Mouse (Mus musculus) bone marrow, adult 2 months (tissue): ENCODE results near the gene Serpine2.

Experiments
- CTCF ChIP-seq: fragments of 200-500 bp; IDR thresholded peaks from 2 replicates; pipeline ENCODE4 v1.5.1; 2011; ENCODE audit warnings: low read length, control low read depth; ENCODE audit not compliant: control insufficient read depth, insufficient read depth
- POLR2A ChIP-seq: fragments of 200-500 bp; IDR thresholded peaks from 2 replicates; pipeline ENCODE4 v1.6.1; 2011; ENCODE audit warnings: low read depth, mild to moderate bottlenecking, control low read depth, low read length, borderline replicate concordance; ENCODE audit not compliant: control insufficient read depth

- TF ChIP-seq CTCF (no peak), POLR2A (no peak)
Observed at GRCm38 (mm10) chr1:79797084-79797483, 63.9 kb downstream of the Serpine2 start.
